Mouse (Mus musculus) CH12.LX (cell line): ENCODE results near the gene Ttc9b. TPM values are rescaled to one million over a fixed set of nuclear protein-coding genes. Genes with fewer than 3 reads are reported as not detected.
"Not testable (repeated sequence)": the region's sequence is repeated elsewhere in the genome, so short reads cannot be mapped to it uniquely, and the experiment has no call there.

Source experiments
- DNase-seq: peaks from one replicate; pipeline ENCODE4 v3.0.0-alpha.2; 2013; ENCODE audit errors: extremely low read depth
- H3K27ac ChIP-seq: 2 replicates; pipeline ENCODE4 v1.5.1; 2012; ENCODE audit warnings: low read depth, mild to moderate bottlenecking, control low read depth, moderate library complexity; ENCODE audit not compliant: insufficient read depth
- H3K27me3 ChIP-seq: replicated peaks from 2 replicates; pipeline ENCODE3; 2012; ENCODE audit warnings: inconsistent platforms
- H3K36me3 ChIP-seq, 2 experiments: replicated peaks in 1 of 2; 2 replicates each; pipeline versions ENCODE3 to v1.6.1; 2012; ENCODE audit warnings: inconsistent platforms in 1 of 2, low read length in 1 of 2, mild to moderate bottlenecking in 1 of 2, mixed read lengths in 1 of 2, moderate library complexity in 1 of 2; ENCODE audit not compliant: control insufficient read depth in 1 of 2, insufficient read depth in 1 of 2
- H3K4me1 ChIP-seq, 2 experiments: 2 replicates each; pipeline ENCODE4 v1.6.1; 2012; ENCODE audit warnings: inconsistent platforms in 1 of 2, moderate library complexity in 1 of 2; ENCODE audit not compliant: insufficient read depth in 2 of 2, control insufficient read depth in 1 of 2
- H3K4me2 ChIP-seq: 2 replicates; pipeline ENCODE4 v1.6.1; 2012; ENCODE audit warnings: low read depth, mild to moderate bottlenecking, control low read depth; ENCODE audit not compliant: poor library complexity, insufficient read depth, severe bottlenecking
- H3K4me3 ChIP-seq, 3 experiments: fragments of 150-350 bp in 1 of 3; sonication (generic) in 1 of 3; replicated peaks in 1 of 3; 2 replicates each; pipeline versions ENCODE3 to v1.5.1; 2011 to 2012; ENCODE audit warnings: low read depth in 2 of 3, low read length in 2 of 3, mild to moderate bottlenecking in 2 of 3, moderate library complexity in 2 of 3, control low read depth in 1 of 3, improper control_type of control experiment in 1 of 3, inconsistent platforms in 1 of 3, mixed read lengths in 1 of 3; ENCODE audit not compliant: poor library complexity in 1 of 3
- H3K79me2 ChIP-seq: replicated peaks from 2 replicates; pipeline ENCODE4 v1.6.1; 2012; ENCODE audit warnings: mild to moderate bottlenecking, moderate library complexity; ENCODE audit not compliant: control insufficient read depth, poor library complexity, insufficient read depth, severe bottlenecking; ENCODE audit errors: extremely low read depth
- H3K9ac ChIP-seq: 2 replicates; pipeline ENCODE4 v1.6.1; 2012; ENCODE audit warnings: low read depth, mild to moderate bottlenecking, control low read depth, moderate library complexity; ENCODE audit not compliant: insufficient read depth
- H3K9me3 ChIP-seq: replicated peaks from 2 replicates; pipeline ENCODE3; 2012; ENCODE audit warnings: low read length, inconsistent platforms, mixed read lengths
- BHLHE40 ChIP-seq: IDR thresholded peaks from 2 replicates; pipeline ENCODE4 v1.6.1; 2011; ENCODE audit warnings: mild to moderate bottlenecking, low read depth, low read length, improper control_type of control experiment
- GABPA ChIP-seq: IDR thresholded peaks from 2 replicates; pipeline ENCODE4 v1.6.1; 2012; ENCODE audit warnings: low read depth, low read length, improper control_type of control experiment, inconsistent platforms; ENCODE audit not compliant: insufficient replicate concordance
- JUN ChIP-seq: IDR thresholded peaks from 2 replicates; pipeline ENCODE4 v1.6.1; 2011; ENCODE audit warnings: low read depth, mild to moderate bottlenecking, low read length, improper control_type of control experiment, moderate library complexity; ENCODE audit not compliant: insufficient read depth
- KAT2A ChIP-seq: IDR thresholded peaks from 2 replicates; pipeline ENCODE4 v1.6.1; 2012; ENCODE audit warnings: low read length, improper control_type of control experiment, inconsistent platforms; ENCODE audit not compliant: insufficient replicate concordance
- MAFK ChIP-seq: IDR thresholded peaks from 2 replicates; pipeline ENCODE4 v1.6.1; 2011; ENCODE audit warnings: low read length, improper control_type of control experiment; ENCODE audit not compliant: insufficient replicate concordance
- TBP ChIP-seq: conservative IDR thresholded peaks from 2 replicates; pipeline ENCODE4 v1.6.1; 2011; ENCODE audit warnings: low read depth, low read length, improper control_type of control experiment
- TCF12 ChIP-seq: IDR thresholded peaks from 2 replicates; pipeline ENCODE4 v1.6.1; 2014; ENCODE audit warnings: low read depth, mild to moderate bottlenecking, inconsistent platforms, low read length, improper control_type of control experiment
- USF1 ChIP-seq: IDR thresholded peaks from 2 replicates; pipeline ENCODE4 v1.6.1; 2014; ENCODE audit warnings: low read depth, mild to moderate bottlenecking, inconsistent platforms, low read length, improper control_type of control experiment
- ZKSCAN1 ChIP-seq: IDR thresholded peaks from 2 replicates; pipeline ENCODE4 v1.6.1; 2012; ENCODE audit warnings: low read depth, inconsistent platforms, low read length, improper control_type of control experiment, borderline replicate concordance
- dilution Hi-C: fragments of 300-500 bp; cut with MboI; formaldehyde crosslinking; loops from 2 replicates; pipeline ENCODE4 v1.14.3; 2020; ENCODE audit warnings: low sequenced_read_pairs; ENCODE audit not compliant: extremely low pct_unique_long_range_greater_than_20kb, extremely low pct_ligation_motif_present
- in situ Hi-C: fragments of 300-500 bp; cut with MboI; formaldehyde crosslinking; loops from 3 replicates; pipeline ENCODE4 v1.14.3; 2019; ENCODE audit warnings: low sequenced_read_pairs, low pct_ligation_motif_present, low pct_unique_long_range_greater_than_20kb, mixed read lengths
- polyA plus RNA-seq: library from polyadenylated mRNA; unstranded; fragments of >175 nt; gene quantifications from 2 replicates; pipeline ENCODE4 v1.2.1, GENCODE M21; 2012; ENCODE audit warnings: low read depth; ENCODE audit not compliant: insufficient read length
- total RNA-seq, 2 experiments: library from RNA; depleted of rRNA; stranded (reverse); fragments of 300-350 nt in 1 of 2; fragments of >200 nt in 1 of 2; gene quantifications; 2 replicates each; pipeline ENCODE4 v1.2.3; 2012 to 2014

Gene Ttc9b
- total and polyA plus RNA-seq, 3 experiments: not detected

DNA sequence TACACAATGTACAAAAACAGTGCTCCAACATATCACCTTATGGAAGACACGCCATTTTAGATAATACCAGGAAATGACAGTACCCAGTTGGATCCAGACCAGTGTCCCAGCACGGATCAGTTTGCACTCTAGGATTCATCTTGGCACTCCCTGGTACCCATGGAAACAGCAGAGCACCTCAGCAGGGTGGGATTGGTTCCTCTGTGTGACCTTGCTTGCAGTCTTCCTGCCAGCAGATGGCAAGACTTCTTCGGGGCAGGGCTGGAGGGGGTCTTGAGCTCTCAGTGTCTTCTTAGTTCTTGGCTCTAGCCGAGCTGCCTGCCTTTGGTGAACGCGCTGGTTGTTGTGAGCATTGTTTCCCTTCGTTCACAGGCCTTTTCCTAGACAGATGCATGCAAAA, 26.0 kb upstream of the Ttc9b start:
- Histone ChIP-seq H3K27ac (no peak overlapping the region), H3K9ac (no peak overlapping the region), H3K27me3 (no peaks in the 10 kb centered on the region), H3K36me3 (peaks cover 52 to 93% of the 10 kb centered on the region in 2 experiments), H3K79me2 (no peaks in the 10 kb centered on the region), H3K4me2 (no peak overlapping the region), H3K9me3 (no peaks in the 10 kb centered on the region), H3K4me3 (no peak overlapping the region), H3K4me1 (no peaks in the 10 kb centered on the region)
- DNase-seq: no peak
- dilution Hi-C loops (no loop called here), in situ Hi-C loops (no loop called here)
- no peak for TF ChIP-seq GABPA
- no peak for TF ChIP-seq TBP
- TF ChIP-seq MAFK: no peak
- no peak for TF ChIP-seq BHLHE40

DNA sequence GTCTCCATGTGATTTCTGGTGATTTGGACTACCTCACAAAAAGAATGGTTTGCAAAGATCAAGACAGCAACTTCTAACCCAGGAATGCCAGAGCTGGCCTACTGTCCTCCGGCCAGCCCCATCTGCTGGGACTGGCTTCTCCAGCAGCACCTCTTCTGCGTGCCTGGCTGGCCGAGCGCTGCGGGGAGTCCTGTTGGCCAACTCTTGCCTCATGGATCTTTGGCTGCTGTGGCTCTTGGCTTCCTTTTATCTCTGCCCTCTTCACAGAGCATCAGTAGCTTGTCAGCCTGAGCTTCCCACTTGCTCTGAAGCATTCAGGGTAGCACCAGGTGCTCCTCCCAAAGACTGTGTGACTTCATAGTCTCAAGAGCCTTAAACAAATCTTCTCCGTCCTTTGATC, 25.5 kb upstream of the Ttc9b start:
- Histone ChIP-seq H3K4me3 (no peak overlapping the region), H3K27me3 (no peaks in the 10 kb centered on the region), H3K9ac (no peak overlapping the region), H3K4me2 (no peak overlapping the region), H3K9me3 (no peaks in the 10 kb centered on the region), H3K79me2 (no peaks in the 10 kb centered on the region), H3K4me1 (no peaks in the 10 kb centered on the region), H3K27ac (no peak overlapping the region), H3K36me3 (peaks cover 57 to 94% of the 10 kb centered on the region in 2 experiments)
- in situ Hi-C loops (no loop called here), dilution Hi-C loops (no loop called here)
- no peak for DNase-seq
- no peak for TF ChIP-seq USF1
- TF ChIP-seq TBP: no peak
- no peak for TF ChIP-seq ZKSCAN1
- TF ChIP-seq JUN: no peak
- TF ChIP-seq KAT2A: no peak
- no peak for TF ChIP-seq TCF12

DNA sequence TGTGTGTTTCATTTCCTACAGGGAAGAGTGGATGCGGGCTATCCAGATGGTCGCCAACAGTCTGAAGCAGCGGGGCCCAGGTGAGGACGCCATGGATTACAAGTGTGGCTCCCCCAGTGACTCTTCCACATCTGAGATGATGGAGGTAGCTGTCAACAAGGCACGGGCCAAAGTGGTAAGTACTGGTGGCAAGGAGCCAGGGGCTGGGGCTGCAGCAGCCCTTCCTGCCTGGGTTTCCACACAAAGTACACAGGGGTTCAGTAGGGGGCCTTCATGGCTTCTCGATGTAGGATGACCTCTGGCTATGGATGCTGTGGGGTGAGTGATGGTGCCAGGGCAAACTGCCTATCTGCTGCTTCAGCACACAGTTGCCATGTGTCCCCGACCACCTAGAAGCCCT, 24.9 kb upstream of the Ttc9b start:
- H3K36me3 ChIP-seq: peaks cover 61 to 92% of the 10 kb centered on the region in 2 experiments

More for the DNA sequence above, 24.9 kb upstream of the Ttc9b start:
- H3K27me3 ChIP-seq, H3K9me3 ChIP-seq, DNase-seq, dilution Hi-C loops, H3K4me1 ChIP-seq, in situ Hi-C loops, H3K4me3 ChIP-seq, H3K79me2 ChIP-seq, H3K9ac ChIP-seq, H3K27ac ChIP-seq, H3K4me2 ChIP-seq: not testable (repeated sequence)
